Comparison of ENCODE assay signal across 10 mouse cellular contexts in genomic region chr2:26547481-26547880, GRCm38 (mm10). TPM values are rescaled to one million over a fixed set of nuclear protein-coding genes. Genes with fewer than 3 reads are reported as not detected.
DNase-seq lines count a peak whose midpoint lies in the region; ATAC-seq and TF ChIP-seq lines count a peak whose summit lies in the region.
"Had no signal": no experiment of that assay in that cellular context is flagged by ENCODE, and none has a peak within 500 bp of the region (broad histone marks: within the 10 kb centered on the region; RNA-seq: fewer than 3 reads in every experiment).

No protein-coding gene starts in this region.

- no peak overlapping the region for H3K9ac ChIP-seq in heart, adult 2 months (ENCODE audit: low read depth, low read length)
- H3K9ac ChIP-seq in hindbrain, postnatal 0 days (replicated peaks; ENCODE audit: low read length), result no peak overlapping the region
- H3K9ac ChIP-seq: liver, embryonic 15.5 days had no signal

- TF ChIP-seq POLR2A in heart, adult 2 months (IDR thresholded peaks at IDR 0.05; ENCODE audit: insufficient read depth, low read depth, low read length), result no peak

- TF ChIP-seq EP300 in heart, adult 2 months (IDR thresholded peaks at IDR 0.05; ENCODE audit: insufficient read depth, low read depth, low read length), result peak; percentile 82; the same call in 1 of the 2 replicates

- no peaks in the 10 kb centered on the region for H3K27me3 ChIP-seq in heart, adult 2 months (ENCODE audit: control insufficient read depth, insufficient read depth, low read length)
- H3K27me3 ChIP-seq in hindbrain, postnatal 0 days (ENCODE audit: insufficient read depth, low read length), result no peaks in the 10 kb centered on the region
- H3K27me3 ChIP-seq: liver, embryonic 15.5 days had no signal

- intact Hi-C loops in heart, adult 2 months (cut with DNase I), result loop anchor here (2.0 kb wide), 2 partner anchors 15 to 47 kb away; no protein-coding TSS in a partner anchor
- intact Hi-C loops in heart, postnatal 36 days (cut with DNase I), result no loop called here
- intact Hi-C loops in gastrocnemius, postnatal 14 days (cut with DNase I; ENCODE audit: low total_unique reads), result no loop called here

- H3K4me2 ChIP-seq in hindbrain, postnatal 0 days (ENCODE audit: low read depth, low read length), result no peak overlapping the region
- H3K4me2 ChIP-seq: liver, embryonic 15.5 days had no signal

- H3K36me3 ChIP-seq in heart, adult 2 months (ENCODE audit: control insufficient read depth, insufficient read depth, low read length), result no peaks in the 10 kb centered on the region
- no peaks in the 10 kb centered on the region for H3K36me3 ChIP-seq in hindbrain, postnatal 0 days (ENCODE audit: insufficient read depth, low read length)
- H3K36me3 ChIP-seq: G1E; liver, embryonic 15.5 days had no signal

- TF ChIP-seq CTCF in heart, adult 2 months (IDR thresholded peaks at IDR 0.05), result peak; percentile 77
- TF ChIP-seq CTCF in hindbrain, postnatal 0 days (IDR thresholded peaks at IDR 0.05; ENCODE audit: low read depth), result peak; percentile 59

- no peak overlapping the region for H3K4me3 ChIP-seq in heart, adult 2 months
- no peak overlapping the region for H3K4me3 ChIP-seq in hindbrain, postnatal 0 days (ENCODE audit: low read length)
- H3K4me3 ChIP-seq: liver, embryonic 15.5 days had no signal

- peaks cover 33% of the 10 kb centered on the region for H3K4me1 ChIP-seq in heart, adult 2 months (ENCODE audit: control insufficient read depth, insufficient read depth, low read length)
- peaks cover 14% of the 10 kb centered on the region; the same call in 1 of the 2 replicates for H3K4me1 ChIP-seq in hindbrain, postnatal 0 days (ENCODE audit: insufficient read depth, low read length)

- no peaks in the 10 kb centered on the region for H3K79me2 ChIP-seq in heart, adult 2 months (replicated peaks; ENCODE audit: control insufficient read depth, insufficient read depth, low read length)

- H3K27ac ChIP-seq in heart, adult 2 months, result 0 out of 2 replicates have a peak overlapping the region, but pooled peaks have one; percentile 12
- no peak overlapping the region for H3K27ac ChIP-seq in hindbrain, postnatal 0 days
- H3K27ac ChIP-seq: liver, embryonic 15.5 days had no signal

- no peaks in the 10 kb centered on the region for H3K9me3 ChIP-seq in hindbrain, postnatal 0 days (ENCODE audit: low read length)
- H3K9me3 ChIP-seq: G1E; liver, embryonic 15.5 days had no signal

- peak; percentile 38 for ATAC-seq in hindbrain, postnatal 0 days

- 30% methylated on average over 2 of the region's 2 CpGs for WGBS in heart, adult 2 months
- 23% methylated on average over 2 of the region's 2 CpGs for WGBS in hindbrain, postnatal 0 days

- DNase-seq in heart, adult 2 months, result peak in 1 of 2 experiments; percentile 48
- no peak for DNase-seq in heart, postnatal 36 days
- peak; percentile 33 for DNase-seq in right cerebral cortex, postnatal 25 days
- DNase-seq in right cerebral cortex, postnatal 14 days, result no peak
- DNase-seq in hindbrain, postnatal 0 days (ENCODE audit: low spot score), result peak; percentile 42
- no peak for DNase-seq in ovary, postnatal 10 days (ENCODE audit: low spot score)
- no peak for DNase-seq in gastrocnemius, postnatal 14 days
- no peak for DNase-seq in gastrocnemius, postnatal 4 days (ENCODE audit: low spot score in 2 of 2)

RNA-seq across cellular contexts. Expression of gene Notch1, which starts 31.0 kb away (rescaled TPM):
- total RNA-seq in heart, adult 2 months (2021), result 10 to 100 TPM; 31.6 to 32.4 TPM
- polyA plus RNA-seq in heart, adult 2 months (2012; rRNA removed), result 22.0 and 23.2 TPM in 2 replicates
- total RNA-seq in heart, postnatal 36 days (2021), result 10 to 100 TPM; 29.5 to 34.0 TPM
- total RNA-seq in hindbrain, postnatal 0 days (2014; rRNA removed), result 75.2 and 75.9 TPM in 2 replicates
- 9.2 and 10.0 TPM in 2 replicates for polyA plus RNA-seq in hindbrain, postnatal 0 days (2015; fragmentation: Nextera tagmentation; extraction: Ambion mirVana)
- total RNA-seq in gastrocnemius, postnatal 14 days (2021), result 10 to 100 TPM; 17.1 to 18.9 TPM
- total RNA-seq in gastrocnemius, postnatal 4 days (2021), result 10 to 100 TPM; 48.4 to 52.9 TPM

RNA-seq across cellular contexts. Expression of gene Egfl7, which starts 32.3 kb away (rescaled TPM):
- 100 to 1,000 TPM; 102 to 111 TPM for total RNA-seq in heart, adult 2 months (2021)
- 499 and 610 TPM in 2 replicates for polyA plus RNA-seq in heart, adult 2 months (2012; rRNA removed)
- 100 to 1,000 TPM; 146 to 183 TPM for total RNA-seq in heart, postnatal 36 days (2021)
- 70.4 and 79.5 TPM in 2 replicates for total RNA-seq in hindbrain, postnatal 0 days (2014; rRNA removed)
- 74.8 and 76.5 TPM in 2 replicates for polyA plus RNA-seq in hindbrain, postnatal 0 days (2015; fragmentation: Nextera tagmentation; extraction: Ambion mirVana)
- 100 to 1,000 TPM in 1 of 2 experiments, 10 to 100 TPM in 1; 64.1 to 106 TPM for total RNA-seq in gastrocnemius, postnatal 14 days (2021)
- total RNA-seq in gastrocnemius, postnatal 4 days (2021), result 100 to 1,000 TPM; 132 to 141 TPM

RNA-seq across cellular contexts. Expression of gene Gm20532, which starts 39.0 kb away (rescaled TPM):
- total RNA-seq in heart, adult 2 months (2021), result not detected
- polyA plus RNA-seq in heart, adult 2 months (2012; rRNA removed), result not detected in 2 replicates
- not detected for total RNA-seq in heart, postnatal 36 days (2021)
- not detected in 2 replicates for total RNA-seq in hindbrain, postnatal 0 days (2014; rRNA removed)
- polyA plus RNA-seq in hindbrain, postnatal 0 days (2015; fragmentation: Nextera tagmentation; extraction: Ambion mirVana), result not detected in 2 replicates
- not detected for total RNA-seq in gastrocnemius, postnatal 14 days (2021)
- not detected for total RNA-seq in gastrocnemius, postnatal 4 days (2021)
- total RNA-seq: G1E had no signal
- polyA plus RNA-seq: G1E; liver, embryonic 15.5 days had no signal

RNA-seq across cellular contexts. Expression of gene Agpat2, which starts 56.7 kb away (rescaled TPM):
- 10 to 100 TPM; 52.8 to 59.2 TPM for total RNA-seq in heart, adult 2 months (2021)
- polyA plus RNA-seq in heart, adult 2 months (2012; rRNA removed), result 117 and 142 TPM in 2 replicates
- 10 to 100 TPM; 69.1 to 71.6 TPM for total RNA-seq in heart, postnatal 36 days (2021)
- 12.2 and 13.9 TPM in 2 replicates for total RNA-seq in hindbrain, postnatal 0 days (2014; rRNA removed)
- polyA plus RNA-seq in hindbrain, postnatal 0 days (2015; fragmentation: Nextera tagmentation; extraction: Ambion mirVana), result 6.2 and 8.2 TPM in 2 replicates
- 1 to 10 TPM; 4.9 to 6.3 TPM for total RNA-seq in gastrocnemius, postnatal 14 days (2021)
- 10 to 100 TPM; 12.1 to 19.0 TPM for total RNA-seq in gastrocnemius, postnatal 4 days (2021)

Comparison
In these comparisons a context has a peak if more than half of its experiments do, and no peak if none do; other contexts are left out.
1. DNase-seq: peak in right cerebral cortex, postnatal 25 days (single experiment) and hindbrain, postnatal 0 days (single experiment); none in heart, postnatal 36 days (0 of 2), right cerebral cortex, postnatal 14 days (single experiment), ovary, postnatal 10 days (single experiment), gastrocnemius, postnatal 14 days (single experiment) and gastrocnemius, postnatal 4 days (0 of 2).